Mouse (Mus musculus): ENCODE results near the gene Notch3. TPM values are rescaled to one million over a fixed set of nuclear protein-coding genes. Genes with fewer than 3 reads are reported as not detected.
"Not testable (repeated sequence)": the region's sequence is repeated elsewhere in the genome, so short reads cannot be mapped to it uniquely, and the experiment has no call there.

Gene Notch3
- polyA plus RNA-seq (2021) = 1.5 TPM

GRCm38 (mm10) chr17:32166687-32167086, at the start of gene Notch3:
TSS of gene Notch3 (minus strand) at chr17:32166852.
- H3K27me3 ChIP-seq = peaks cover 13% of the 10 kb centered on the region
- ATAC-seq (no peak), DNase-seq (ENCODE audit: low read depth, low spot score) (no peak)
- ChIA-PET CTCF (no interaction called here), POLR2A (no interaction called here)
- in situ Hi-C loops (cut with MboI; ENCODE audit: low pct_unique_long_range_greater_than_20kb) = no loop called here
- TF ChIP-seq CTCF (IDR thresholded peaks at IDR 0.05) = no peak

GRCm38 (mm10) chr17:32215587-32215986, 48.9 kb upstream of the Notch3 start:
- in situ Hi-C loops (cut with MboI; ENCODE audit: low pct_unique_long_range_greater_than_20kb); ATAC-seq; H3K27me3 ChIP-seq; POLR2A ChIA-PET; DNase-seq (ENCODE audit: low read depth, low spot score); CTCF ChIA-PET: not testable (repeated sequence)
- peak; percentile 66 for TF ChIP-seq CTCF (IDR thresholded peaks at IDR 0.05)

DNA sequence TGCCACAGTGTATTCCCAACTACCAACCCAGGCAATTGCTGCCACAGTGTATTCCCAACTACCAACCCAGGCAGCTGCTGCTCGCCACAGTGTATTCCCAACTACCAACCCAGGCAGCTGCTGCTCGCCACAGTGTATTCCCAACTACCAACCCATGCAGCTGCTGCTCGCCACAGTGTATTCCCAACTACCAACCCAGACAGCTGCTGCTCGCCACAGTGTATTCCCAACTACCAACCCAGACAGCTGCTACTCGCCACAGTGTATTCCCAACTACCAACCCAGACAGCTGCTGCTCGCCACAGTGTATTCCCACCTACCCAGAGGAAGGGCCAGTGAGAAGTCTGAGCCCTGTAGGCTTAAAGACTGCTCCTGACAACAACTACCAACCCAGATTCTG, 44.9 kb upstream of the Notch3 start:
- DNase-seq (ENCODE audit: low read depth, low spot score); H3K27me3 ChIP-seq; ATAC-seq; in situ Hi-C loops (cut with MboI; ENCODE audit: low pct_unique_long_range_greater_than_20kb): not testable (repeated sequence)
- POLR2A ChIA-PET = interaction anchor here (1.1 kb wide), 1 partner anchor 7 kb away, joined by 3 read pairs; no protein-coding TSS in a partner anchor
- CTCF ChIA-PET = interaction anchor here (1.6 kb wide), 1 partner anchor 12 kb away, joined by 4 read pairs; no protein-coding TSS in a partner anchor

DNA sequence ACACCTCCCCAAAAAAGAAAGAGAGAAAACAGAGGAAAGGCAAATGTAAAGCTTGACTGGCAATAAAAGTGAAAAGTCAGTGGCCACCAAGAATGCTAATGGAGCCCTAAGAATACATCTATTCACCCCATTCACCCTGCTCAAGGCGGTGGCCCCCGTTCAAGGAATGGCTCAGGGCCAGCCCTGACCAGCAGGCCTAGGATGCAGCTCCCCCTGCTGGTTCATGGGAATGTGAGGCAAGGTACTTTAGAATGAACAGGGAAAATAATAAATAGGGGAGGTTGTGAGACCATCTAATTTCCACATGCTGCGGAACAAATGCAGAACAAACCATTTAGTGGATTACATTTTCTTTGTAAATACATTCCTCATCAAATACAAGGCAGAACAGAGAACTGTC, 43.1 kb upstream of the Notch3 start:
- DNase-seq (ENCODE audit: low read depth, low spot score) = no peak
- H3K27me3 ChIP-seq = no peaks in the 10 kb centered on the region
- in situ Hi-C loops (cut with MboI; ENCODE audit: low pct_unique_long_range_greater_than_20kb) = no loop called here
- ChIA-PET POLR2A (interaction anchor here (1.2 kb wide), 1 partner anchor 42 kb away, joined by 3 read pairs; no protein-coding TSS in a partner anchor), CTCF (interaction anchor here (1.0 to 1.8 kb wide), 6 partner anchors 15 to 108 kb away, joined by 3 to 7 read pairs (median 3); partner anchors contain the start of gene Brd4)
- peak; percentile 83 for TF ChIP-seq CTCF (IDR thresholded peaks at IDR 0.05)
- no peak for ATAC-seq

DNA sequence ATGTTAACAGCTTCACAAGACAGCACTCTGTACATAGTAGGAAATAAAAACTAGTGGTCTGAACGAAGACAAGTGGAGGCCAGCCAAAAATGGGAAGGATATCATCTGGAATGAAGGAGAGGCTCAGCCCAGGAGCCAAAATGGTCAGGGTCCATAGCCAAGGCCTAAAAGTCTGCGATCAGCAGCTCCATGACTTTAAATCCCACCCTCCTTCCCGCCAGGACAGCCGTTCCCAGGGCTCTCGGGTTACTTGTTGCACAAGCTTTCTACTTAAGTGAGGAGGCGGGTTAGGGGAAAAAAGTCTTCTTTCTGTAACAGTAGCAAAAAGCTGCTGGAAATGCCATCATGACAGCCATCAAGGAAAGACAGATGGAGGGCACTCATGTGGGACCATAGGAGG, 42.5 kb upstream of the Notch3 start:
- no peaks in the 10 kb centered on the region for H3K27me3 ChIP-seq
- POLR2A ChIA-PET = no interaction called here
- CTCF ChIA-PET = interaction anchor here (1.0 to 2.0 kb wide), 8 partner anchors 14 to 108 kb away, joined by 3 to 7 read pairs (median 3); partner anchors contain the start of gene Brd4
- TF ChIP-seq CTCF (IDR thresholded peaks at IDR 0.05) = no peak
- ATAC-seq (no peak), DNase-seq (ENCODE audit: low read depth, low spot score) (no peak)
- in situ Hi-C loops (cut with MboI; ENCODE audit: low pct_unique_long_range_greater_than_20kb) = no loop called here

DNA sequence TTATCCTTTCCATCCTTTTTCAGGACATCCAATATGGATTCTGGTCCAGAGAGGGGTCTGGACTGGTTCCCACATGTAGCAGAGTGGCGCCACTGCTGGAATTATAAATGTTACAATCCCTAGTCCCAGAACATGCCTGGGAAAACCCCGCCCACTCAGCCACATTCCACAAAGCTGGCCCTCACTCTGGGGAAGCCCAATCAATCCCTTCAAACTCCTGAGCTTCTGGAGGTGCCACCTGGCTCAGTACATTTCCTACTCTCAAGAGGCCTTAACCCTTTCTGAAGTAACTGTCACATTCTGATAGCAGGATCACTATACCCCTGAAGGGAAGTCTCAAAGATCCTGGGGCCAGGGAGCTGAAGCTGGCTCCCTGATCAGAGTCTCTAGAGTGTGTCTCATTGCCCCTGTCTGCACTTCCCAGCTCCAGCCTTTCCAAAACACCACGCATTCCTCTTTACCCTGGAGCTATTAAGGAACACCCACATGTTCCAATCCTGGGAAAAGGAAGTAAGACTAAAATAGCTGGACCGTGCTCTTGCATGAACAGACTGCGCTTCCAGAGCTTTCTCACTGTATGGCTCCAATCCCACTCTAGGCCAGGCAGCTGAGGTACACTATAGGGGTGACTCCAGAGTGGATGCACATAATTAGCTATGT, 41.1 kb upstream of the Notch3 start:
- TF ChIP-seq CTCF (IDR thresholded peaks at IDR 0.05) = no peak
- DNase-seq (ENCODE audit: low read depth, low spot score) (no peak), ATAC-seq (no peak)
- no peaks in the 10 kb centered on the region for H3K27me3 ChIP-seq
- in situ Hi-C loops (cut with MboI; ENCODE audit: low pct_unique_long_range_greater_than_20kb) = no loop called here
- CTCF ChIA-PET = interaction anchor here (0.7 to 2.0 kb wide), 3 partner anchors 12 to 30 kb away, joined by 3 to 6 read pairs (median 4); no protein-coding TSS in a partner anchor
- POLR2A ChIA-PET = no interaction called here

DNA sequence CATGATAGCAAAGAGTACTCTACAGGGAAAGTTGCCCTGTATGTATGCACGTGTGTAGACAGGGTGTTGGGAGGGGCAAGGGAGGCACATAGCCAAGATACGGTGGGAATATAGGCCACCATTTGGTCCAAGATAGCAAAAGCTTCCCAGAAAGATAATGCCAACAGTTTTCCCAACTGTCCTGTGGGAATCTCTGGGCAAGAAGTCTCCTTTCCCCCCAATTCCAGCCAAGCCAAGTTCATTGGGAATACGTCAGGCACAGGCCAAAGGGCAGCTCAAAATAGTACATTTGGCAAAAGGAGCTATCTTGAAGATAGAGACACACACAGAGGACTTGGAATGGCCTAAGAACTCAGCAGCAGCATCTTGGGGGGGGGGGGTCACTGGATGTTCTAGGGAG, 38.7 kb upstream of the Notch3 start:
- CTCF ChIA-PET = no interaction called here
- no peaks in the 10 kb centered on the region for H3K27me3 ChIP-seq
- TF ChIP-seq CTCF (IDR thresholded peaks at IDR 0.05) = no peak
- in situ Hi-C loops (cut with MboI; ENCODE audit: low pct_unique_long_range_greater_than_20kb) = no loop called here
- DNase-seq (ENCODE audit: low read depth, low spot score) = no peak
- ATAC-seq = no peak
- POLR2A ChIA-PET = interaction anchor here (0.7 kb wide), 1 partner anchor 74 kb away, joined by 6 read pairs; no protein-coding TSS in a partner anchor

GRCm38 (mm10) chr17:32202972-32203371, 36.3 kb upstream of the Notch3 start:
- ATAC-seq = no peak
- POLR2A ChIA-PET = no interaction called here
- CTCF ChIA-PET = no interaction called here
- in situ Hi-C loops (cut with MboI; ENCODE audit: low pct_unique_long_range_greater_than_20kb) = no loop called here
- H3K27me3 ChIP-seq = no peaks in the 10 kb centered on the region
- DNase-seq (ENCODE audit: low read depth, low spot score) = no peak
- TF ChIP-seq CTCF (IDR thresholded peaks at IDR 0.05) = no peak

- ChIA-PET CTCF (no interaction called here), POLR2A (no interaction called here)
- no peak for TF ChIP-seq CTCF (IDR thresholded peaks at IDR 0.05)
- no peak for ATAC-seq
- DNase-seq (ENCODE audit: low read depth, low spot score) = no peak
- in situ Hi-C loops (cut with MboI; ENCODE audit: low pct_unique_long_range_greater_than_20kb) = no loop called here
- H3K27me3 ChIP-seq = no peaks in the 10 kb centered on the region
These were observed 34.4 kb upstream of the Notch3 start for GRCm38 (mm10) chr17:32201086-32201485.

GRCm38 (mm10) chr17:32199796-32200195, 33.1 kb upstream of the Notch3 start:
- POLR2A ChIA-PET = no interaction called here
- no peak for TF ChIP-seq CTCF (IDR thresholded peaks at IDR 0.05)
- in situ Hi-C loops (cut with MboI; ENCODE audit: low pct_unique_long_range_greater_than_20kb) = no loop called here
- CTCF ChIA-PET = interaction anchor here (0.7 to 1.3 kb wide), 3 partner anchors 11 to 38 kb away, joined by 3 to 4 read pairs (median 4); no protein-coding TSS in a partner anchor
- DNase-seq (ENCODE audit: low read depth, low spot score) (no peak), ATAC-seq (no peak)
- H3K27me3 ChIP-seq = no peaks in the 10 kb centered on the region

- ATAC-seq = no peak
- no peak for TF ChIP-seq CTCF (IDR thresholded peaks at IDR 0.05)
- in situ Hi-C loops (cut with MboI; ENCODE audit: low pct_unique_long_range_greater_than_20kb) = no loop called here
- H3K27me3 ChIP-seq = no peaks in the 10 kb centered on the region
- no peak for DNase-seq (ENCODE audit: low read depth, low spot score)
- POLR2A ChIA-PET = no interaction called here
- CTCF ChIA-PET = no interaction called here
These were observed 30.5 kb upstream of the Notch3 start for GRCm38 (mm10) chr17:32197156-32197555.

All from Patski (cell line).